Mouse (Mus musculus): Measurements from ENCODE around the gene Cxcl17. TPM values are rescaled to one million over a fixed set of nuclear protein-coding genes. Genes with fewer than 3 reads are reported as not detected.
"Not testable (repeated sequence)": the region's sequence is repeated elsewhere in the genome, so short reads cannot be mapped to it uniquely, and the experiment has no call there.

The Cxcl17 gene
- polyA plus RNA-seq, 1 experiment from 2014 or later = 0.10 TPM

GRCm38 (mm10) chr7:25435546-25435851, 22.8 kb upstream of the Cxcl17 start:
- TF ChIP-seq CTCF (IDR thresholded peaks at IDR 0.05) = no peak
- ATAC-seq = no peak

GRCm38 (mm10) chr7:25434654-25435545, 22.2 kb upstream of the Cxcl17 start:
- POLR2A ChIA-PET = no interaction called here
- no peak for ATAC-seq
- DNase-seq (ENCODE audit: low read depth, low spot score) = no peak
- in situ Hi-C loops (cut with MboI; ENCODE audit: low pct_unique_long_range_greater_than_20kb) = no loop called here
- H3K27me3 ChIP-seq = no peaks in the 10 kb centered on the region
- TF ChIP-seq CTCF (IDR thresholded peaks at IDR 0.05) = no peak
- CTCF ChIA-PET = no interaction called here

More at GRCm38 (mm10) chr7:25435546-25435851, 22.8 kb upstream of the Cxcl17 start:
- DNase-seq (ENCODE audit: low read depth, low spot score) = no peak
- in situ Hi-C loops (cut with MboI; ENCODE audit: low pct_unique_long_range_greater_than_20kb) = no loop called here
- ChIA-PET POLR2A (no interaction called here), CTCF (no interaction called here)
- H3K27me3 ChIP-seq = no peaks in the 10 kb centered on the region

GRCm38 (mm10) chr7:25433781-25434560, 21.3 kb upstream of the Cxcl17 start:
- H3K27me3 ChIP-seq = no peaks in the 10 kb centered on the region
- in situ Hi-C loops (cut with MboI; ENCODE audit: low pct_unique_long_range_greater_than_20kb) = no loop called here
- TF ChIP-seq CTCF (IDR thresholded peaks at IDR 0.05) = no peak
- POLR2A ChIA-PET = no interaction called here
- ATAC-seq (no peak), DNase-seq (ENCODE audit: low read depth, low spot score) (no peak)
- CTCF ChIA-PET = interaction anchor here (1.7 kb wide), 1 partner anchor 9 kb away, joined by 4 read pairs; no protein-coding TSS in a partner anchor

GRCm38 (mm10) chr7:25433007-25433541, 20.4 kb upstream of the Cxcl17 start:
- H3K27me3 ChIP-seq = no peaks in the 10 kb centered on the region
- in situ Hi-C loops (cut with MboI; ENCODE audit: low pct_unique_long_range_greater_than_20kb) = no loop called here
- CTCF ChIA-PET = interaction anchor here (1.7 kb wide), 1 partner anchor 10 kb away, joined by 4 read pairs; no protein-coding TSS in a partner anchor
- DNase-seq (ENCODE audit: low read depth, low spot score) (no peak), ATAC-seq (no peak)
- no peak for TF ChIP-seq CTCF (IDR thresholded peaks at IDR 0.05)
- POLR2A ChIA-PET = no interaction called here

GRCm38 (mm10) chr7:25432381-25432780, 19.7 kb upstream of the Cxcl17 start:
- no peaks in the 10 kb centered on the region for H3K27me3 ChIP-seq
- ChIA-PET CTCF (no interaction called here), POLR2A (no interaction called here)
- no peak for TF ChIP-seq CTCF (IDR thresholded peaks at IDR 0.05)
- no peak for ATAC-seq
- no peak for DNase-seq (ENCODE audit: low read depth, low spot score)
- in situ Hi-C loops (cut with MboI; ENCODE audit: low pct_unique_long_range_greater_than_20kb) = no loop called here

GRCm38 (mm10) chr7:25429886-25430784, 17.4 kb upstream of the Cxcl17 start:
- in situ Hi-C loops (cut with MboI; ENCODE audit: low pct_unique_long_range_greater_than_20kb) = loop anchor here (5.0 kb wide), 2 partner anchors 52 to 167 kb away; no protein-coding TSS in a partner anchor

GRCm38 (mm10) chr7:25428321-25428720, 15.6 kb upstream of the Cxcl17 start:
- no peaks in the 10 kb centered on the region for H3K27me3 ChIP-seq
- in situ Hi-C loops (cut with MboI; ENCODE audit: low pct_unique_long_range_greater_than_20kb) = loop anchor here (5.0 kb wide), 2 partner anchors 54 to 169 kb away; no protein-coding TSS in a partner anchor
- ChIA-PET POLR2A (interaction anchor here (1.1 kb wide), 1 partner anchor 10 kb away, joined by 3 read pairs; no protein-coding TSS in a partner anchor), CTCF (interaction anchor here (1.8 to 3.3 kb wide), 2 partner anchors 20 to 51 kb away, joined by 4 to 13 read pairs; no protein-coding TSS in a partner anchor)
- ATAC-seq (no peak), DNase-seq (ENCODE audit: low read depth, low spot score) (no peak)
- no peak for TF ChIP-seq CTCF (IDR thresholded peaks at IDR 0.05)

More at GRCm38 (mm10) chr7:25429886-25430784, 17.4 kb upstream of the Cxcl17 start:
- ATAC-seq = peak; percentile 83
- DNase-seq (ENCODE audit: low read depth, low spot score) = no peak
- no peak for TF ChIP-seq CTCF (IDR thresholded peaks at IDR 0.05)
- H3K27me3 ChIP-seq = no peaks in the 10 kb centered on the region
- POLR2A ChIA-PET = no interaction called here
- CTCF ChIA-PET = interaction anchor here (1.1 to 3.3 kb wide), 4 partner anchors 13 to 50 kb away, joined by 3 to 13 read pairs (median 4); no protein-coding TSS in a partner anchor

- ATAC-seq = no peak
- POLR2A ChIA-PET = no interaction called here
- CTCF ChIA-PET = interaction anchor here (0.8 to 3.3 kb wide), 4 partner anchors 51 to 109 kb away, joined by 3 to 13 read pairs (median 3); partner anchors contain the start of gene Ceacam1
- no peaks in the 10 kb centered on the region for H3K27me3 ChIP-seq
- in situ Hi-C loops (cut with MboI; ENCODE audit: low pct_unique_long_range_greater_than_20kb) = loop anchor here (5.0 kb wide), 2 partner anchors 55 to 170 kb away; no protein-coding TSS in a partner anchor
- DNase-seq (ENCODE audit: low read depth, low spot score) = no peak
- TF ChIP-seq CTCF (IDR thresholded peaks at IDR 0.05) = no peak
Measured at GRCm38 (mm10) chr7:25427144-25427543, 14.5 kb upstream of the Cxcl17 start.

GRCm38 (mm10) chr7:25426380-25426779, 13.7 kb upstream of the Cxcl17 start:
- H3K27me3 ChIP-seq; DNase-seq (ENCODE audit: low read depth, low spot score); ATAC-seq; POLR2A ChIA-PET: not testable (repeated sequence)
- CTCF ChIA-PET = interaction anchor here (0.8 to 3.3 kb wide), 4 partner anchors 51 to 110 kb away, joined by 3 to 13 read pairs (median 3); partner anchors contain the start of gene Ceacam1
- in situ Hi-C loops (cut with MboI; ENCODE audit: low pct_unique_long_range_greater_than_20kb) = loop anchor here (5.0 kb wide), 2 partner anchors 56 to 171 kb away; no protein-coding TSS in a partner anchor
- peak; percentile 32 for TF ChIP-seq CTCF (IDR thresholded peaks at IDR 0.05)
